Mouse (Mus musculus) CD8-positive naive resting alpha-beta T cell, adult 2 months (primary cell): ENCODE measurements around the gene Cx3cr1.
A peak's percentile ranks its signal among the peaks of the same experiment; 100 is the strongest.
"Not testable (repeated sequence)": the region's sequence is repeated elsewhere in the genome, so short reads cannot be mapped to it uniquely, and the experiment has no call there.

ENCODE experiments used
- DNase-seq, 2 experiments: peaks; one replicate each; pipeline ENCODE4 v3.0.0; 2022; ENCODE audit warnings: low read depth in 2 of 2, low spot score in 2 of 2

Cx3cr1 gene

GRCm38 (mm10) chr9:120069779-120070178, at the start of gene Cx3cr1:
Cx3cr1 (minus strand) TSS chr9:120069879.
- DNase-seq = no peak

- DNase-seq = no peak
Observed at GRCm38 (mm10) chr9:120118212-120118611, 48.5 kb upstream of the Cx3cr1 start.

- no peak for DNase-seq
Observed at GRCm38 (mm10) chr9:120116184-120116624, 46.5 kb upstream of the Cx3cr1 start.

- DNase-seq = no peak
Observed at GRCm38 (mm10) chr9:120115580-120115979, 45.9 kb upstream of the Cx3cr1 start.

GRCm38 (mm10) chr9:120114789-120115151, 45.1 kb upstream of the Cx3cr1 start:
- no peak for DNase-seq

- no peak for DNase-seq
Observed at GRCm38 (mm10) chr9:120114051-120114788, 44.5 kb upstream of the Cx3cr1 start.

- DNase-seq = no peak
Observed at GRCm38 (mm10) chr9:120113456-120113855, 43.8 kb upstream of the Cx3cr1 start.

GRCm38 (mm10) chr9:120112472-120112871, 42.8 kb upstream of the Cx3cr1 start:
- DNase-seq = no peak

- DNase-seq = no peak
Observed at GRCm38 (mm10) chr9:120111156-120111945, 41.7 kb upstream of the Cx3cr1 start.

GRCm38 (mm10) chr9:120110211-120111018, 40.7 kb upstream of the Cx3cr1 start, which contains the start of gene Slc25a38:
Slc25a38 (plus strand) TSS chr9:120110374.
- DNase-seq = peak; percentile 86 to 91

- DNase-seq = not testable (repeated sequence)
Observed at GRCm38 (mm10) chr9:120108953-120109352, 39.3 kb upstream of the Cx3cr1 start.

- DNase-seq = no peak
Observed at GRCm38 (mm10) chr9:120101165-120101564, 31.5 kb upstream of the Cx3cr1 start.

- no peak for DNase-seq
Observed at GRCm38 (mm10) chr9:120099304-120099703, 29.6 kb upstream of the Cx3cr1 start.

- DNase-seq = peak; percentile 37 to 64
Observed at GRCm38 (mm10) chr9:120098682-120099081, 29.0 kb upstream of the Cx3cr1 start.

- DNase-seq = no peak
Observed at GRCm38 (mm10) chr9:120095886-120096285, 26.2 kb upstream of the Cx3cr1 start.

GRCm38 (mm10) chr9:120093701-120094100, 24.0 kb upstream of the Cx3cr1 start:
- no peak for DNase-seq

GRCm38 (mm10) chr9:120091696-120092238, 22.1 kb upstream of the Cx3cr1 start, which contains the start of gene Ccr8:
Ccr8 (plus strand) TSS chr9:120092114.
- DNase-seq = no peak

- DNase-seq = no peak
Observed at GRCm38 (mm10) chr9:120091086-120091485, 21.4 kb upstream of the Cx3cr1 start.

GRCm38 (mm10) chr9:120089125-120089524, 19.4 kb upstream of the Cx3cr1 start:
- DNase-seq = no peak

GRCm38 (mm10) chr9:120084406-120084805, 14.7 kb upstream of the Cx3cr1 start:
- no peak for DNase-seq
